Mouse (Mus musculus) myocyte (in vitro differentiated cells): ENCODE results near the gene Zfp775. TPM values are rescaled to one million over a fixed set of nuclear protein-coding genes. Genes with fewer than 3 reads are reported as not detected.
A peak's percentile ranks its signal among the peaks of the same experiment; 100 is the strongest.

ENCODE experiments used
- H3K27me3 ChIP-seq: one replicate; pipeline ENCODE4 v1.6.1; 2011; ENCODE audit not compliant: control insufficient read depth, insufficient read depth, insufficient read length
- H3K36me3 ChIP-seq: one replicate; pipeline ENCODE4 v1.6.1; 2011; ENCODE audit not compliant: control insufficient read depth, insufficient read depth
- H3K4me2 ChIP-seq: one replicate; pipeline ENCODE4 v1.6.1; 2011; ENCODE audit warnings: low read depth, control low read depth
- H3K4me3 ChIP-seq: one replicate; pipeline ENCODE4 v1.5.1; 2011; ENCODE audit warnings: mild to moderate bottlenecking, control low read depth, moderate library complexity
- H3K79me2 ChIP-seq: one replicate; pipeline ENCODE4 v1.6.1; 2011; ENCODE audit not compliant: control insufficient read depth, insufficient read depth
- H3ac ChIP-seq: one replicate; pipeline ENCODE4 v1.6.1; 2011; ENCODE audit not compliant: control insufficient read depth, insufficient read length
- CEBPB ChIP-seq: IDR thresholded peaks from 2 replicates; pipeline ENCODE4 v1.6.1; 2011; ENCODE audit warnings: mild to moderate bottlenecking, moderate library complexity; ENCODE audit not compliant: poor library complexity, insufficient read depth, severe bottlenecking
- E2F4 ChIP-seq: IDR thresholded peaks from one replicate; pipeline ENCODE4 v1.6.1; 2011; ENCODE audit warnings: mild to moderate bottlenecking, control low read depth, moderate library complexity; ENCODE audit not compliant: insufficient read depth
- MAX ChIP-seq: IDR thresholded peaks from one replicate; pipeline ENCODE4 v1.6.1; 2011; ENCODE audit warnings: low read depth, mild to moderate bottlenecking, control low read depth
- MYOD1 ChIP-seq, 3 experiments: IDR thresholded peaks; one replicate each; pipeline ENCODE4 v1.6.1; 2011; ENCODE audit warnings: control low read depth in 2 of 3, low read depth in 2 of 3, mild to moderate bottlenecking in 2 of 3, moderate library complexity in 1 of 3; ENCODE audit not compliant: insufficient read length in 2 of 3, control insufficient read depth in 1 of 3
- MYOG ChIP-seq, 3 experiments: IDR thresholded peaks; one replicate each; pipeline ENCODE4 v1.6.1; 2011; ENCODE audit warnings: control low read depth in 2 of 3, low read depth in 2 of 3, mild to moderate bottlenecking in 2 of 3; ENCODE audit not compliant: insufficient read length in 2 of 3, control insufficient read depth in 1 of 3, insufficient read depth in 1 of 3
- POLR2A ChIP-seq: IDR thresholded peaks from one replicate; pipeline ENCODE4 v1.6.1; 2011; ENCODE audit warnings: low read depth, mild to moderate bottlenecking, control low read depth, moderate library complexity; ENCODE audit not compliant: insufficient read length
- POLR2AphosphoS2 ChIP-seq: IDR thresholded peaks from one replicate; pipeline ENCODE4 v1.6.1; 2011; ENCODE audit warnings: low read depth, control low read depth; ENCODE audit not compliant: insufficient read length
- REST ChIP-seq: IDR thresholded peaks from one replicate; pipeline ENCODE4 v1.6.1; 2011; ENCODE audit warnings: mild to moderate bottlenecking, control low read depth, moderate library complexity; ENCODE audit not compliant: insufficient read depth, insufficient read length
- SRF ChIP-seq: IDR thresholded peaks from one replicate; pipeline ENCODE4 v1.6.1; 2011; ENCODE audit warnings: low read depth; ENCODE audit not compliant: control insufficient read depth, insufficient read length
- TCF12 ChIP-seq: IDR thresholded peaks from one replicate; pipeline ENCODE4 v1.6.1; 2011; ENCODE audit warnings: mild to moderate bottlenecking, control low read depth; ENCODE audit not compliant: poor library complexity, insufficient read depth, severe bottlenecking
- TCF3 ChIP-seq: IDR thresholded peaks from one replicate; pipeline ENCODE4 v1.6.1; 2011; ENCODE audit warnings: low read depth, control low read depth; ENCODE audit not compliant: insufficient read length
- USF1 ChIP-seq: IDR thresholded peaks from one replicate; pipeline ENCODE4 v1.6.1; 2011; ENCODE audit warnings: low read depth, mild to moderate bottlenecking, control low read depth, moderate library complexity
- polyA plus RNA-seq: library from polyadenylated mRNA; unstranded; fragments of >200 nt; fragmentation: generic; extraction: Trizol; gene quantifications from one replicate; pipeline ENCODE4 v1.2.1, GENCODE M21; 2012; ENCODE audit warnings: missing spikeins

Gene Zfp775
- polyA plus RNA-seq, 1 experiment: 4.1 TPM

GRCm38 (mm10) chr6:48645660-48646308, 43.9 kb downstream of the Zfp775 start:
- Histone ChIP-seq H3ac (no peak overlapping the region), H3K36me3 (no peaks in the 10 kb centered on the region), H3K4me3 (no peak overlapping the region), H3K79me2 (no peaks in the 10 kb centered on the region), H3K27me3 (peaks cover 6% of the 10 kb centered on the region), H3K4me2 (peak overlapping the region; percentile 10)
- TF ChIP-seq MAX: no peak
- no peak for TF ChIP-seq CEBPB
- TF ChIP-seq MYOG (IDR thresholded peaks at IDR 0.05; ENCODE audit: control insufficient read depth in 1 of 3, insufficient read depth in 1 of 3, insufficient read length in 2 of 3, low read depth in 2 of 3): no peak

DNA sequence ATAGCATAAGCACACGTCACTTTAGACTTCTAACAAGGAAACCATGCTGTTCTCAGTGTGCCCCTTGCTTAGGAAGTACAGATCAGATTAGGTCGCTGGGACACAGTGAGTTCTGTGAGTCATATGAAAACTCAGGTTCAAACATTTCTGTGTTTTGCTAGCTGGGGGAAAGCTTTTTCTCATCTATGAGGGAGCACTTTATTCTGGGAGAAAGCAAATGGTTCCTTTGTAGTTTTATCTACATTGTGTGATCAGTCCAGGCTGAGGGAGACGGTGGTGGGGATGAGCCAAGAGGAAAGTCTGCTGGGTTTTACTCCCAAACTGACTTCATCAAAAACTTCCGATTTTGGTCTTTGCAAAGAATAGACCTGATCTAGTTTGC, 44.4 kb downstream of the Zfp775 start:
- Histone ChIP-seq H3K36me3 (no peaks in the 10 kb centered on the region), H3K79me2 (no peaks in the 10 kb centered on the region), H3K4me2 (no peak overlapping the region), H3ac (no peak overlapping the region), H3K27me3 (peaks cover 6% of the 10 kb centered on the region), H3K4me3 (no peak overlapping the region)
- TF ChIP-seq SRF (no peak), MYOG (IDR thresholded peaks at IDR 0.05; ENCODE audit: control insufficient read depth in 1 of 3, insufficient read depth in 1 of 3, insufficient read length in 2 of 3, low read depth in 2 of 3) (no peak), MAX (no peak), MYOD1 (IDR thresholded peaks at IDR 0.05; ENCODE audit: control insufficient read depth in 1 of 3, insufficient read length in 2 of 3, low read depth in 2 of 3) (no peak), E2F4 (no peak), TCF3 (no peak), CEBPB (no peak), TCF12 (no peak)

DNA sequence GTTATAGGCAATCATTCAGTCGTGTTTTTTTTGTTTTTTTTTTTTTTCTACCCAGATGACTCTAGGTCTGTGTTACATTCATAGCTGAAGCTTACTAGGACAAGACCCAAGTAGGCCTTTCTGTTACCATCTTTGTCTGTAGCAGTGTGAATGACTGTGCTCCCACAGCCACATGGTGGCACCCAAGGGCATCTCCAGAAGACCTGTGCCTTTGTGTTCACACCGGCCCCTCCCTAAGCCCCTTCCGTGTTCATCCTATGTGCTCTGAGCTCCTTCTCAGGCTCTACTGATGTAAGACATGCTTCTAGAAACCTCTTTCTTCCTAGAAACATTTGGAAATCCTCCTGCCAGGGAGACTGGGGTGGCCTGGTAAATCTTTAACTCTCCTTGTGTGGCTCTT, 45.1 kb downstream of the Zfp775 start, which contains the start of gene Gimap8:
TSS of gene Gimap8 (plus strand) at position 240 of the 400 bp plus-strand sequence.
- H3K4me2 ChIP-seq: no peak within 1 kb of the TSS

GRCm38 (mm10) chr6:48647611-48648010, 45.7 kb downstream of the Zfp775 start:
- Histone ChIP-seq H3K36me3 (no peaks in the 10 kb centered on the region), H3K4me2 (no peak overlapping the region), H3ac (no peak overlapping the region), H3K4me3 (no peak overlapping the region), H3K79me2 (no peaks in the 10 kb centered on the region), H3K27me3 (peaks cover 6% of the 10 kb centered on the region)
- TF ChIP-seq MYOG (IDR thresholded peaks at IDR 0.05; ENCODE audit: control insufficient read depth in 1 of 3, insufficient read depth in 1 of 3, insufficient read length in 2 of 3, low read depth in 2 of 3) (no peak), REST (no peak), MAX (no peak), CEBPB (no peak), USF1 (no peak), MYOD1 (IDR thresholded peaks at IDR 0.05; ENCODE audit: control insufficient read depth in 1 of 3, insufficient read length in 2 of 3, low read depth in 2 of 3) (no peak), SRF (no peak), E2F4 (no peak), TCF12 (no peak), TCF3 (no peak), POLR2AphosphoS2 (no peak), POLR2A (no peak)

More for the DNA sequence above, 45.1 kb downstream of the Zfp775 start, which contains the start of gene Gimap8:
- no peak within 1 kb of the TSS for H3ac ChIP-seq
- H3K36me3 ChIP-seq: no peaks in the 10 kb centered on the region
- H3K27me3 ChIP-seq: peaks cover 6% of the 10 kb centered on the region
- H3K79me2 ChIP-seq: no peaks in the 10 kb centered on the region
- H3K4me3 ChIP-seq: no peak within 1 kb of the TSS
- TF ChIP-seq MYOG (IDR thresholded peaks at IDR 0.05; ENCODE audit: control insufficient read depth in 1 of 3, insufficient read depth in 1 of 3, insufficient read length in 2 of 3, low read depth in 2 of 3) (no peak), POLR2AphosphoS2 (no peak), POLR2A (no peak), E2F4 (no peak), USF1 (no peak)

- Histone ChIP-seq H3K36me3 (no peaks in the 10 kb centered on the region), H3K4me2 (no peak overlapping the region), H3K4me3 (no peak overlapping the region), H3K79me2 (no peaks in the 10 kb centered on the region), H3K27me3 (peaks cover 6% of the 10 kb centered on the region), H3ac (no peak overlapping the region)
- TF ChIP-seq POLR2A (no peak), REST (no peak)
Observed at GRCm38 (mm10) chr6:48648779-48649178, 46.9 kb downstream of the Zfp775 start.

GRCm38 (mm10) chr6:48650041-48650440, 48.2 kb downstream of the Zfp775 start:
- Histone ChIP-seq H3ac (no peak overlapping the region), H3K4me3 (no peak overlapping the region), H3K27me3 (peaks cover 6% of the 10 kb centered on the region), H3K4me2 (no peak overlapping the region), H3K36me3 (no peaks in the 10 kb centered on the region), H3K79me2 (no peaks in the 10 kb centered on the region)
- no peak for TF ChIP-seq REST
- no peak for TF ChIP-seq TCF12
- TF ChIP-seq E2F4: no peak
- TF ChIP-seq MYOD1 (IDR thresholded peaks at IDR 0.05; ENCODE audit: control insufficient read depth in 1 of 3, insufficient read length in 2 of 3, low read depth in 2 of 3): no peak
- no peak for TF ChIP-seq MAX
- TF ChIP-seq TCF3: no peak
- no peak for TF ChIP-seq USF1
- TF ChIP-seq POLR2A: no peak
- TF ChIP-seq SRF: no peak
- TF ChIP-seq POLR2AphosphoS2: no peak
- no peak for TF ChIP-seq CEBPB
